Mouse (Mus musculus) E14TG2a.4 (cell line): ENCODE measurements around the gene Ptgir.

ENCODE experiments used
- H3K27me3 ChIP-seq: 2 replicates; pipeline ENCODE4 v1.6.1; 2014; ENCODE audit warnings: low read length, control low read depth; ENCODE audit not compliant: insufficient read depth
- H3K36me3 ChIP-seq: 2 replicates; pipeline ENCODE4 v1.6.1; 2014; ENCODE audit warnings: low read length, control low read depth; ENCODE audit not compliant: insufficient read depth
- H3K4me1 ChIP-seq: replicated peaks from 2 replicates; pipeline ENCODE4 v1.6.1; 2014; ENCODE audit warnings: low read depth, low read length, control low read depth
- H3K4me3 ChIP-seq: replicated peaks from 2 replicates; pipeline ENCODE4 v1.5.1; 2014; ENCODE audit warnings: mild to moderate bottlenecking, low read length
- H3K9me3 ChIP-seq: 2 replicates; pipeline ENCODE4 v1.6.1; 2014; ENCODE audit warnings: low read length, control low read depth
- CTCF ChIP-seq: conservative IDR thresholded peaks from 2 replicates; pipeline ENCODE4 v1.5.1; 2014; ENCODE audit warnings: low read length
- NANOG ChIP-seq: IDR thresholded peaks from 2 replicates; pipeline ENCODE4 v1.6.1; 2014; ENCODE audit warnings: borderline replicate concordance, low read length, mixed read lengths
- POU5F1 ChIP-seq: IDR thresholded peaks from 2 replicates; pipeline ENCODE4 v1.6.1; 2014; ENCODE audit warnings: low read length, borderline replicate concordance

Gene Ptgir

DNA sequence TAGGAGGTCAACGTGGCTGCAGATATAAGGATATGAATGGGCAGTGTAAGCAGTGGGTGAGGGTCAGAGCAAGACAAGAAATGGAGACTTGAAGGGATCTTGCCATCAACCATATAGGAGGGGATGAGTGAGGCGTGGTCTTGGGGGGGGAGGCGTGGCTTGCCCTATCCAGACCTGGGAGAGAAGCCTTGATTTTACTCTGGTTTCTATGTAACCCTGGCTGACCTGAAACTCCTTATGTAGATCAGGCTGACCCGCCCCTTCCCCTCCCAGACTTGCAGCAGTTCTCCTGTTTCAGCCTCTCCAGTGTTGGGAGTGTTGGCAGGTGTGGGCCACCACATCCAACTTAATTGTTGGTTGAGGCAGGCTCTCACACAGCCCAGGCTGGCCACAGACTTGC lies 22.0 kb upstream of the Ptgir start:
- peaks cover 21% of the 10 kb centered on the region for H3K36me3 ChIP-seq
- TF ChIP-seq NANOG = no peak
- no peak for TF ChIP-seq POU5F1
- no peak for TF ChIP-seq CTCF
- peaks cover 13% of the 10 kb centered on the region for H3K27me3 ChIP-seq
- 0 out of 2 replicates have a peak overlapping the region, but pooled peaks have one; percentile 76 for H3K4me3 ChIP-seq
- H3K9me3 ChIP-seq = no peaks in the 10 kb centered on the region
- H3K4me1 ChIP-seq = peaks cover 82% of the 10 kb centered on the region

DNA sequence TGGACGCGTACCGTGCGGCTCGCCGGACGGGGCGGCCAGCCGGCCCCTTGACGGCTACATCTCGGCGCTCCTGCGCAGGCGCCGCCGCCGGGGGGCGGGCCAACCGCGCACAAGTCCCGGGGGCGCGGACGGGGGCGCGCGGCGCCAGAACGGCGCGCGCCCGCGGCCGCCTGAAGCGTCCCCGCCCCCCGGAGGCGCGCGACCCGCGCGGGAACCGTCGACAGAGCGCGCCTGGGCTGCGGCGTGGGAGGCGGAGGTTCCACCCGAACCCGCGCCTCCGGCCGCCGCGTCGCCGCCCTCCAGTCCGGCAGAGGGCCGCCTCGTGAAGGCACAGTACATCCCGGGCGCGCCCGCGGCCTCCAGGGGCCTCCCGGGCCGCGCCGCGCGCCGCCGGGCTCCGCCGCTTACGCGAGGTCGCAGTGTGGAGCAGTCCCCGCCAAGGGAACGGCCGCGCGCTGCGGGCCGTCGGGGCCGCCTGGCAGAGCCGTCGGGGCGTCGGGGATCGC lies 21.0 kb upstream of the Ptgir start:
- Histone ChIP-seq H3K4me1 (peaks cover 82% of the 10 kb centered on the region), H3K36me3 (peaks cover 21% of the 10 kb centered on the region), H3K9me3 (no peaks in the 10 kb centered on the region), H3K4me3 (peak overlapping the region; percentile 76), H3K27me3 (peaks cover 13% of the 10 kb centered on the region)
- no peak for TF ChIP-seq NANOG
- TF ChIP-seq POU5F1 = no peak
- TF ChIP-seq CTCF = no peak

DNA sequence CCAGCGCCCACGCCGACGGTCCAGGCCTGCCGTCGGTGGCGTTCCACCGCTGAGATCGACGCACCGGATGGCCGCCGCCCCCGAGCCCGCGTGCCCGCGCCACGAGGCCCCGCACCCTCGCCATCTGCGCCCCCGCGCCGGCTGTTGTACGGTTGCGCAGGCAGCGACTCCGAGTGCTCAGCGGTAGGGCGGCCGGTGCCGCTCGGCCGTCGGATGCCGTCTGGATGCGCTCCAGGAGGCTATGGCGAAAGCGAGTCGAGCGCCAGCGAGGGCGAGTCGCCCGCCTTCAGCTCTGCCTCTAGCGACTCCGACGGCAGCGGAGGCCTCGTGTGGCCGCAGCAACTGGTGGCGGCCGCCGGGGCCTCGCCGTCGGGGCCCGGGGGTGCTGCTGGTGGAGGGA lies 20.4 kb upstream of the Ptgir start:
- TF ChIP-seq CTCF (no peak), POU5F1 (no peak), NANOG (no peak)
- peaks cover 81% of the 10 kb centered on the region for H3K4me1 ChIP-seq
- peak overlapping the region; percentile 76 for H3K4me3 ChIP-seq
- no peaks in the 10 kb centered on the region for H3K9me3 ChIP-seq
- peaks cover 13% of the 10 kb centered on the region for H3K27me3 ChIP-seq
- H3K36me3 ChIP-seq = peaks cover 21% of the 10 kb centered on the region

DNA sequence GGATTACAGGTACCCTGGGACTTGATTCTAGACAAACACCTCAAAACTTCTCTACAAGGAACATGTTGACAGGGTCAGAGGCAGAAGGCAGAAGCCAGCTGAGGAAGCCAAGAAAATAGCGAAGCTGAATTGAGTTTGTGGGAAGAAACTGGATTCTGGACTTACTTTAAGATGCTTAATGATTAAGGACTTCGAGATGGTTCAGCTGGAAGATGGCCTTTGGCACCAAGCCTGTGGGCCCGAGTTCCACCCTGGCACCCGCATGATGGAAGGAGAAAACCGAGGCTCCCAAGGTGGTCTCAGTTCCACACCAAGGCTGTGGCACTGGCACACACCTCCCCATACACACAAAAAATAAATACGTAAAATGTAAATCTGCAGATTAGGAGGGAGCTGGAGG lies 15.8 kb upstream of the Ptgir start:
- TF ChIP-seq POU5F1 (no peak), CTCF (no peak), NANOG (no peak)
- Histone ChIP-seq H3K4me1 (peaks cover 81% of the 10 kb centered on the region), H3K27me3 (peaks cover 41% of the 10 kb centered on the region), H3K36me3 (peaks cover 15% of the 10 kb centered on the region), H3K4me3 (peak overlapping the region; percentile 71), H3K9me3 (no peaks in the 10 kb centered on the region)

DNA sequence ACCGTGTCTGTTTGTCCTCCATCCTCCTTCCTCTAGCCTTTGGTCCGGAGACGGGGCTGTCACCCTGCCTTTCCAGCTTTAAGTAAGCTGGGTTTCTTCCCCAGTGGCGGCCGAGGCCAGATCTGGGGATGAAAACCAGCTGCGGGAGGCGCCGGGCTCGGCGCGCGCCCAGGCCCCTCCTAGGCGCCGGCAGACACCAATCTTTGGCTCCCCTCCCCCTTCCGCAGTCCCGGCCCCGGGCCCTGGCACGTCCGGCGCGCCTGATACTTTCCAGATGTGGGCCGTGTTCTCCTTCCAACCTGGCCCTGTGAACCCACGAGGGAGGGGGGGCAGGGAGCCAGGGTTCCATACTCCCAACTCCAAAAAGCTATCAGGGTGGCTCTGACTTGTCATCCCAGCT lies 15.3 kb upstream of the Ptgir start:
- H3K4me1 ChIP-seq = peaks cover 82% of the 10 kb centered on the region
- H3K4me3 ChIP-seq = peak overlapping the region; percentile 71
- TF ChIP-seq NANOG (no peak), POU5F1 (no peak), CTCF (no peak)
- no peaks in the 10 kb centered on the region for H3K9me3 ChIP-seq
- H3K36me3 ChIP-seq = peaks cover 15% of the 10 kb centered on the region
- peaks cover 41% of the 10 kb centered on the region for H3K27me3 ChIP-seq

DNA sequence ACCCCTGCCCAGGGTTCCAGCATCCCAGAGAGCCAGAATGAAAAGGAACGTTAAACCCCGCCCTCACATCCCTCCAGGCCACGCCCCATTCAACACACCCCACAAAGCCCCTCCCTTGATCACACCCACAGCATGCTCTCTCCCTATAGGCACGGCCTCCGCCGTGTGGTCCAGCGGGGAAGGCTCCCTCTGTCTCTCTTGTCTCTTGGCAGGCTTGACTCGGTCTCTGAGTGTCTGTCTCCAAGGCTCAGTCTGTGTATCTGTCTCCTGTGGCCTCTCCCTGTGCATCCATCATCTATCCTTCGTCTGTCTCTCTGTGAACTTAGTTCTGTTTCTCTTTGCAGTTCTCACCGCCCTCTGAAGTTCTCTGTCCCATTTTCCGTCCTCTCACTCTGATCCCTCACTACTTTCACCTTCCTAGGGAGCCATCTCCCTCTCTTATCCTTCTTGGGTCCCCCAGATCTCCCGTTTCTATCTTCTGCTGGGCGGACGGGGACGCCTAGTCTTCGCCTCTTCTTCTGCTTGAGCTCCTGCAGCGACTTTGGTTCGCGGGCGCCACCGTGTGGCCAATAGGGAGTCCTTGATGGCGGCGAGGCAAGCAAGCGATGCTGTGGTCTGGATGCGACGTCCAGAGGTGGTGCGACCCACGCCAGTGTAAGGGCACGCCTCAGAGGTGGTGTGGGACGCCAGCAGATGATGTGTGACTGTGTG lies 14.5 kb upstream of the Ptgir start, which contains the start of gene Gng8:
Gene Gng8 (plus strand): TSS at position 146 of the 711 bp plus-strand sequence.
- H3K9me3 ChIP-seq = no peaks in the 10 kb centered on the region
- peaks cover 39% of the 10 kb centered on the region for H3K27me3 ChIP-seq
- H3K4me1 ChIP-seq = peaks cover 76% of the 10 kb centered on the region
- no peak for TF ChIP-seq POU5F1
- peak; percentile 71 for TF ChIP-seq CTCF
- H3K4me3 ChIP-seq = peak within 1 kb of the TSS; percentile 71
- peaks cover 10% of the 10 kb centered on the region for H3K36me3 ChIP-seq

DNA sequence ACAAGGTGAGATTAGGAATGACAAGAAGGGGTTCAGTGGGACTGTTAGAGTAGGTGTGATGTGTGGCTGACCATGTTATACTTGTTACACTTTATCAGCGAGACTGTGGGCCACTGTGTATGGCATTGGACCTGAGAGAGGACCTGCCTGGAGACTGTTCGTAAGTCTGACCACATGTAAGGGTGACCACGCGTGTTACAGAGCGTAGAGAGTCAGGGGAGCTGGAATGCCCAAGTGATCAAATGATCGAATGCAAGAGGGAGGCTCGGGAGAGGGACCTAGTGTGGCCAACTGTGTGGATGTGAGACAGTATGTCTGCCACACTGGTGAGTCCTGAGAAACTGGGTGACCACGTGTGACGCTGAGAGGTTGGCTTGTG lies 13.9 kb upstream of the Ptgir start:
- no peaks in the 10 kb centered on the region for H3K9me3 ChIP-seq
- no peak overlapping the region for H3K4me3 ChIP-seq
- peaks cover 7% of the 10 kb centered on the region for H3K36me3 ChIP-seq
- H3K27me3 ChIP-seq = peaks cover 34% of the 10 kb centered on the region
- no peak for TF ChIP-seq NANOG
- 0 out of 2 replicates have a peak, but pooled peaks have one; percentile 0 for TF ChIP-seq CTCF
- H3K4me1 ChIP-seq = peaks cover 71% of the 10 kb centered on the region

DNA sequence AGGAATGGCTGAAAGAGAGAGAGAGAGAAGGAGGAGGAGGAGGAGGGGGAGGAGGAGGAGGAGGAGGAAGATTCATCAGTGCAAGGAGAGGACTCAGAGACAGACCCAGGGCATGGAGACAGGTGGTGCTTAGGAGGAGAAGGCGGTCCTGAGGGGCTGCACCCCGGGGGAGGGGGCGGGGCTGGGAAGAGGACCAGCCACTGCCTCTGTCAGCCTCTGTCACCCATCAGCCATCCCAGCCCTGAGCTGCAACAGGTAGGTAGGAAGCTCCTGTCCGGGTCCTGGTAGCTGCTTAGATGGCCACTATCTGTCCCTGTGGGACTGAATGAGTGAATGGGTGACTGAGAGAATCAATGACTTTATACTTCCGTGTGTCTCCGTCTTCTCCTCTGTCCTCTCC lies 12.7 kb upstream of the Ptgir start:
- peaks cover 58% of the 10 kb centered on the region for H3K4me1 ChIP-seq
- peaks cover 32% of the 10 kb centered on the region for H3K27me3 ChIP-seq
- no peak overlapping the region for H3K4me3 ChIP-seq
- no peaks in the 10 kb centered on the region for H3K36me3 ChIP-seq
- TF ChIP-seq POU5F1 (no peak), CTCF (no peak), NANOG (no peak)
- no peaks in the 10 kb centered on the region for H3K9me3 ChIP-seq
